Mouse (Mus musculus) CD4-positive, CD25-positive, alpha-beta regulatory T cell, adult 4 months (primary cell): Measurements from ENCODE around the gene Olfr920. TPM values are rescaled to one million over a fixed set of nuclear protein-coding genes. Genes with fewer than 3 reads are reported as not detected.

Source experiments
- ATAC-seq: one replicate; pipeline ENCODE4 v1.8.0; 2017
- polyA plus RNA-seq, 2 experiments: library from polyadenylated mRNA; unstranded; fragments of 100-300 nt; shearing (Covaris generic); gene quantifications; one replicate each; pipeline ENCODE4 v1.2.1; 2017

The Olfr920 gene
- under 1 TPM; 0.09 to 0.23 TPM for polyA plus RNA-seq

DNA sequence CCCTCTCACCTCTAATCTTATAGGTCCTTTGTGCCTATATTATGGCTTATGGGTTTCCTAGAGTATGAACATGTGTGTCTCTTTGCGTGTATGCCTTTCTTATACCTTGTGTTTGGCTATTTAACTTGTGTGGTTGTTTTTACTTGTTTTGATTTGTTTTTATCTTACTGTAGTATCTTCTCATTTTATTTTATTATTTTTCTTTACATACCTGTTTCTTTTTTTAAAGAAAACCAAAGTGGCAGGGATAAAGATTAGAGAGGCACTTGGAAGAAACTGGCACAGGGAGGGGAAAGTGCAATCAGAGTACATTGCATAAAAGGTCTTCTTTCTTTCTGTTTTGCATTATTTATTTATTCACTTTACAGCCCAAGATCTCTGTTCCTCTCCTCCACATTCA lies at the start of gene Olfr920:
Gene Olfr920, plus strand, starts transcription at position 301 of the 400 bp plus-strand sequence.
- no peak for ATAC-seq

DNA sequence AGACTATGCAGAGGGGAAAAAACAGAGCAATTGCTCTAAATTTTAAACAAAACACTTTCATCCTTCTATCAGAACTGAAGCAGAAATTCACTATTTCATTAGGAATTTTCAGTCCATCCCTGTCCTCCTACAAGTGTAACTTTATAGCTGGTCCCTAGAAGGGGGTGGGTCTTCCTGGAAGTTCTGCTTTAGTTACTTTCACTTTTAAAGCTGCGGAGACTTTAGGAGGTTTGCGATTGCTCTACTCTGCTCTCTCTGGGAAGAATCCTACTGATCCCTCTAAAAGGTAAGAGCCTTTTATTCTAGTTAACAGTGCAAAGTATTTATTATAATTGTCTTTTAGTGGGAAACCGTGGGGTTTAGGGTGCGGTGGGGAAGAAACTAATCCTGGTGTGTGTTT lies 34.0 kb upstream of the Olfr920 start, which contains the start of gene Vwa5a:
Gene Vwa5a, plus strand, starts transcription at position 167 of the 400 bp plus-strand sequence.
- peak; percentile 74 for ATAC-seq

DNA sequence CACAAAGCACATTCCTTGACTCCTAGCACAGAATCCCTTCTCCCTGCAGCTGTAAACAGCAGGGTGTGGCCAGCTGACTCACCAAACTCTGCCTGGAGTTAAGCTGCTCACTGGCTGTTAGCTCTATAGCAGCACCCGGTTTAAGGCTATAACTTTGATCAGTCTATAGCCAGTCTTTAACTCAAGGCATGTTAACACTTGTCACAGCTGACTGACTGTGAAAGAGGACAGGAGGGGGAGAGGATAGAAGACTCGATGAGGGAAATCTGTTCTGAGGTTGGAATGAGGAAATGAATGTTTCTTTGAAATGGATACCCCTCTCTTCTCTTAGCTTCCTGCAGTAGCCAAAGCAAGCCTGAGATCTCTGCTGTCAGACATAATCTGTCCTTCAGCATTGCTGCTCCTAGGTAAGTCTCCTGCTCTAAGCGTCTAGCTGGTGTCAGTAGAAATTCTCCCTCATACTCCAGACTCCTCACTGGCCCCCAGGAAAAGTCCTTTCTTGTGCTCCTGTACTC lies 33.1 kb upstream of the Olfr920 start:
- ATAC-seq = peak; percentile 46

DNA sequence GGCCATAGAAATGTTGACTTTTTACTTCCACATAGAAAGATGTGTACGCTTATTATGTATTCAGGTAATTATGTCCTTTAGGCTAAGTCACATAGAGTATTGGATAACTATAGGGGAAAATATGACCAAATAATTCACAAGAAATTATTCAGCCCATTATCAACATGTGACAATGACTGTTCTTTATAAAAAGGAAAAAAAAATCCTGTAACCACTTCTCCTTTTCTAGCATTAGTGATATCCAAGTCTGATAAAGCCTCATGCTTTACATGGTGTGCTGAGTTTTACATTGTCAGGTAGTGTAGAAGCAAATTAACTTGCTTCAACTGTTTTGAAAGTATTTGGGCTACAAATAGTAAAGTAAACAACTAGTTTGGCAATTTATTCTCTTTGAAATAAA lies 28.1 kb upstream of the Olfr920 start:
- no peak for ATAC-seq

DNA sequence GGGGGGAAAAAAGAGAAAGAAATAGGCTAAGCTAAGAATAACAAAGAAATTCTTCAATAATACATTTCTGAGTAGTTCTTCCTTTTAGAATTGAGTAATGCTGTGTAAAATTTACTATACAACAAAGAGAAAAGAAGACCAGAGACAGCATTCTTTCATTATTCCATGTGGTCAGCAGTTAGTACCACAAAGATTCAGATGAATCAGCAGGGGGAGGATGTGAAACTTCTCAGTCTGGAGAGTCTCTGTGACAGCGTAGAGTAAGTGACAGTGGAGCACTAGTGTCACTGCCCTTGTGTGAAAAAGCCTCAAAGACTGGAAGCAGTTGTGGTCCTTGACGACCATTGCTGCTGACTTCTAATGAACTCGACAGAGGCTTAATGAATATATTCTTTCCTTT lies 23.9 kb upstream of the Olfr920 start:
- peak; percentile 56 for ATAC-seq

DNA sequence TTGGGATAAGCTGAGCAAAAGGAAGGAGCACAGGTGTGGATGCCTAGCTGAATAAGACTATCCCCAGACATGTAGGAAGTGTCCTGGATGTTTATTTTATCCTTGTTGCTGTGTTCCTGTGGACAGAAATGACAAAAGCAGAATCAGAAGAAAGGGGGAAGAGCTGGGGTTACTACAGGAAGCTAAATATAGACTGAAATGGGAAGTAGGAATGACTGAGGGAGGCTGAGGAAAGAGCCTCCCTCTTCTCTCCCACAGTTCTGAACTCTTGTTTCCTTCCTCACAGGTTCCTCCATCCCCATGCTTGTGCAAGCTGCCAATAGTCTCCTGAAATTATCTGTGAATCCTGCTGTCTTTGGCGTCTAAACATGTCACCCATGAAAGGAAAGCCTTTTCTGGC lies 10.7 kb upstream of the Olfr920 start:
- ATAC-seq = no peak

DNA sequence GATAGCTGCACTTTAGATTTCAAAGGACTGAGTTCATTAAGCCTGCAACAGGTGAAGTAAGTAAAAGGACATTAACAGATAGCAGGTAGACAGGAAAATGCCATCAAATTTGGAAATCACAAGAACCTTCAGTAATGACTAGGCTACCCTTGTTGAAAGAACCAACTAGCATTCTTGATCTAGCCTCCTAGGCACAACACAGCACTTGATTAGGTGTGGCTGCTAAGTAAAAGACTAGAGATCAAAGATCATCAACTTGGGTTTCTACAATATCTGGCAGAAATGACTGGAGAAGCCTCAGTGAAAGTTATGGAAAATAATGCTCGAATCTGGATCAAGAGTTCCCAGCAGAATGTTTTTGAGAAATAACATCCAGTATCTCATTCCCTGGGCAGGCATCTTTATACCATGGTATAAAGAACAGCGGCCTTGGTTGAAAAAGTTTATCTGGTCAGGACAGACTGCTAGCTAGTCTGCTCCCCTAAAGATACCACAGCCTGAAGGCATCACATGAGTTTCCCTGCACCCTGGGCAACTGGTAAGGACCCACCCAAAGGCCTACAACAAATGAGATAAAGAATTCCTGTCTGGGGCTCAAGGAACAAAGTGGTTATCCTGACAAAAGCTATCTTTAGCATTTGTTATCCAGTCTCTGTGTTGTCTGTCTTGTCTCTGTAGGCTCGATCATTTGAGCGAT lies 7.3 kb upstream of the Olfr920 start:
- no peak for ATAC-seq

DNA sequence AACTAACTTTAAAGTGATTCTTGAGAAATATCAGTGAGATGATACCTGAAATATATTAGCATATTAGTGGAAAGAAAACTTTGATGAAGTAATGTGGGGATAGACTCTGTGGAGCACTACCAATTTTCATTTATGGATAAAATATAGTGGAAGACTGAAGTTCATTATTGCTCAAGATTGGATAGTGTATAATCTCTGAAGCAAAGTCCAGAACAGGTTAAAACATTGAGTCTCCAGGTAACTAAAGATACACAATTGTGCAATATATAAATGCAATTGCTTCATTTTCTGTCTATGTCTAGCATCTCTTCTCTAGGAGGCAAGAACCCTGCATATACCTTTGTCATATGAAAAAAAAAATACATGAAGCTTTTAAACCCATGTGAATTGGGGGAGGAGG lies 20.7 kb downstream of the Olfr920 start, which contains the start of gene Olfr921:
Gene Olfr921, plus strand, starts transcription at position 301 of the 400 bp plus-strand sequence.
- ATAC-seq = no peak

DNA sequence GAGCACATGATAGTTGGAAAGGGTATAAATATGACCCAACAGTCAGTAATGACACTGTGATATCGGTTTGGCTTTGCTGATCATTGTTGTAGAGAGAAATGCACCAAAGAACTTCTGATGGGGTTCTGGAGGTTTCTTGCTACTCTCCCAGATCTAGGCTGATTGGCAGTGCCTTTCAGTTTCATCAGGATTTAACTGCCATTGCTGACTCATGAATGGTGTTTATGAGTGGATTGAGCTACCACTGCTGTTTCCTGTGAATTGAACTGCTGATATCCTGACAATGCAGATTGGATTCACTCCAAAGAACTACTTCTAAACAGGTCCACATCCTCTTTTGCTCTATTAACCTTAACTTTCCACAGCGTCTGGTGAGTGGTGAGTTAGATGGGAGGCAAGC lies 40.6 kb downstream of the Olfr920 start:
- no peak for ATAC-seq

DNA sequence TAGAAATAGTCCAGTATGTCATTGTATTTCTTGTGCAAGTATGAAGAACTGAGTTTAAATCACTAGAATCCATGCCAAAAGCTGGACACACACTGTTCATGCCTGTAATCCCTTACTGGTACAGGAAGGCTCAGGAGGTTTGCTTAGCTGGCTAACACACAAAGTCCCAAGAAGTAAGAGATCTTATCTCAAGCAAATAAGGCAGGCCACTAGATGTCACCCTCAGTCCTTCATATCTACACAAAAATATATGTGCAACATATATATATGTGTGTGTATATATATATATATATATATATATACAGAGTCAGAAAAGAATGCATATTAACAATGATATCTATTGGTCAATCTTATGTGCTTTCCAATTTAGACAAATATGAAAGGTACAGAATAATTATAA lies 53.6 kb downstream of the Olfr920 start:
- ATAC-seq = no peak

Other genes starting within 250 kb of the Olfr920 start
- not detected for gene Olfr911-ps1, start 230.7 kb upstream of the Olfr920 start, polyA plus RNA-seq
- gene Olfr910, start 214.4 kb upstream of the Olfr920 start, polyA plus RNA-seq = not detected
- gene Olfr912, start 172.1 kb upstream of the Olfr920 start, polyA plus RNA-seq = under 1 TPM; 0.10 to 0.28 TPM
- gene Olfr913, start 159.5 kb upstream of the Olfr920 start, polyA plus RNA-seq = not detected
- gene Olfr914, start 147.2 kb upstream of the Olfr920 start, polyA plus RNA-seq = not detected
- gene Olfr916, start 92.4 kb upstream of the Olfr920 start, polyA plus RNA-seq = under 1 TPM in 1 of 2 experiments, not detected in 1; 0.11 TPM
- gene Olfr917, start 86.5 kb upstream of the Olfr920 start, polyA plus RNA-seq = not detected
- gene Olfr918, start 77.7 kb upstream of the Olfr920 start, polyA plus RNA-seq = under 1 TPM in 1 of 2 experiments, not detected in 1; 0.08 TPM
- gene Olfr919, start 48.6 kb upstream of the Olfr920 start, polyA plus RNA-seq = not detected
- 10 to 100 TPM; 26.5 to 31.3 TPM for gene Vwa5a, start 34.0 kb upstream of the Olfr920 start, polyA plus RNA-seq
- not detected for gene Olfr921, start 20.8 kb downstream of the Olfr920 start, polyA plus RNA-seq
- not detected for gene Olfr922, start 62.3 kb downstream of the Olfr920 start, polyA plus RNA-seq
- gene Olfr923, start 74.2 kb downstream of the Olfr920 start, polyA plus RNA-seq = not detected
- not detected for gene Olfr924, start 92.2 kb downstream of the Olfr920 start, polyA plus RNA-seq
- not detected for gene Olfr26, start 102.8 kb downstream of the Olfr920 start, polyA plus RNA-seq
- gene Olfr926, start 124.8 kb downstream of the Olfr920 start, polyA plus RNA-seq = not detected
- gene Olfr930, start 177.5 kb downstream of the Olfr920 start, polyA plus RNA-seq = not detected
- gene Olfr933, start 220.0 kb downstream of the Olfr920 start, polyA plus RNA-seq = not detected
- not detected for gene Olfr934, start 236.0 kb downstream of the Olfr920 start, polyA plus RNA-seq
- not detected for gene Olfr935, start 247.4 kb downstream of the Olfr920 start, polyA plus RNA-seq